Mouse (Mus musculus) cerebellum, adult 2 months (tissue): ENCODE measurements around the gene Strn.

ENCODE experiments used
- CTCF ChIP-seq: fragments of 200-500 bp; IDR thresholded peaks from 2 replicates; pipeline ENCODE4 v1.5.1; 2011; ENCODE audit warnings: low read depth, mild to moderate bottlenecking, control low read depth, low read length, moderate library complexity, borderline replicate concordance; ENCODE audit not compliant: insufficient read depth
- POLR2A ChIP-seq: fragments of 200-500 bp; IDR thresholded peaks from 2 replicates; pipeline ENCODE4 v1.6.1; 2011; ENCODE audit warnings: low read length, control low read depth, borderline replicate concordance; ENCODE audit not compliant: insufficient read depth

DNA sequence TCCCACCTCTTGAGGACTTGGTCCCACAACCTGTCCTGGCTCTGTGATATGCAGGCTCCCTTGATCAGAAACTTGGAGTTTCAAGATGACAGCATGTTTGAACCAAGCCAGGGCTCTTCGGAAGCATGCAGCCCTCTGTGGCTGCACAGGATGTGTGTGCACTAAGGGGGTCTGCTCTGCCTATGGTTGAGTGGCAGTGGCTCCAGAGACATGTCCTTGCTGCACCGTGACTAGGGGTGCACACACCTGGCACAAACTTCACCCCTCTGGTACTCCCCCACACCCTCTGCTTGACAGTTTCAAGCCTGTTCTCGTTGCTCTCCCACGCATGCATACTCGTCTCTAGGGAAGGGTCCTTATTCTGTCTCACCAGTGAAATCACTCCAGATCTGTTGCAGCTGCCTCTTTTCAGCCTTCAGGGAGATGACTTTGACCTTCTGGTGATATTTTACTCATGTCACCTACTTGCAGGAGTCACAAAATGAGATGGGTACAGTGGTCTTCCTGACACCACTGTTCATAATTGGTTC is 118.8 kb downstream of the Strn start:
- TF ChIP-seq POLR2A: no peak
- no peak for TF ChIP-seq CTCF
